Mouse (Mus musculus): ENCODE results near the gene Hlf.

Hlf gene

DNA sequence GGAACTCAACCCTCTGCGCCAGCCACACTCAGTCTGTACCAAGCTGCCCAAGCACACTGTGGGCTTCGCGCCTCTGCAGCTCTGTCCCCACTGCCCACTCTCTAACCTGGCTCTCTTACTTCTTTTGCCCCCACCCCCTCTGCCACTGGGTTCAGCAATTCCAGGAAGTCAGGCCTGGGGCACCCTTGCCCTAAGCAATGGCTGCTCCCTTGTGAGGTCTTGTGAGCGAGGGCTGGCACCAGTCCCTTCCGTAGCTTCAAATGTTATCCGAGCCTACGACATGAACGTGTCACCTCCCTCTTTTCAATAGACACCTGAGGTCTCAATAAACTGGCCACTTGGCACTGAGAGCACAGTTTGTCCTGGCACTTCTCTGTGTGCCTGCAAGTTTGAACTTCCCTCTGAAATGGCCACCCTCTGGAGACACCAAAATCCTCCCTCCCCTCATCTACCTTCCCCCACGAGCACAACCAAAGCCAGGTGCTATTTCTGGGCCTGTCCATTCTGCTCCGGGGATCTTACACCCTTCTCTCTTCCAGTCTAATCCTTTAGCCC is 10.5 kb downstream of the Hlf start:
- Histone ChIP-seq H3K9me3 (ENCODE audit: low read length) (no peaks in the 10 kb centered on the region), H3K4me1 (replicated peaks; ENCODE audit: low read depth, low read length) (no peaks in the 10 kb centered on the region), H3K4me3 (replicated peaks; ENCODE audit: low read length) (no peak overlapping the region), H3K36me3 (ENCODE audit: insufficient read depth, low read length) (no peaks in the 10 kb centered on the region), H3K27me3 (ENCODE audit: insufficient read depth, low read length) (peaks cover 41% of the 10 kb centered on the region)
- TF ChIP-seq NANOG (IDR thresholded peaks at IDR 0.05; ENCODE audit: borderline replicate concordance, low read length) = no peak
- TF ChIP-seq CTCF (conservative IDR thresholded peaks at IDR 0.05; ENCODE audit: low read length) = no peak
- no peak for TF ChIP-seq POU5F1 (IDR thresholded peaks at IDR 0.05; ENCODE audit: borderline replicate concordance, low read length)

DNA sequence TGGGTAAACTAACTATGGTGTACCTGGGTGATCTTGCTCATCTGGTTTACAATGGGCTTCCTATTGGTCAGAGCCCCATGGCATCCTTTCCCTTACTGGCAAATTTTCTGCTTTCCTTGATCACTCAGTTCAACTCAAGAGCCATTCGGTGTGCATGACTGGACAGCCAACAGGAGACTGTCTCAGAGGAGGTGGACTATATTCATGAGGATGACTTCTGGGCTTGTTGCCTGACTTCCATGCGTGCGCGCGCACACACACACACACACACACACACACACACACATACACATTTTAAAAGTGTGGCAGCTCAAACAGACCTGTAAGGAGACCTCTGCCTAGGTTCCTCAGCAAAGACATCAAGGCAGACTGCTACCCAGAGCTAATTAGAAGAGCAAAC is 12.7 kb downstream of the Hlf start:
- Histone ChIP-seq H3K27me3 (ENCODE audit: insufficient read depth, low read length) (peaks cover 26% of the 10 kb centered on the region), H3K9me3 (ENCODE audit: low read length) (no peaks in the 10 kb centered on the region), H3K4me1 (replicated peaks; ENCODE audit: low read depth, low read length) (no peaks in the 10 kb centered on the region), H3K4me3 (replicated peaks; ENCODE audit: low read length) (no peak overlapping the region), H3K36me3 (ENCODE audit: insufficient read depth, low read length) (no peaks in the 10 kb centered on the region)
- no peak for TF ChIP-seq NANOG (IDR thresholded peaks at IDR 0.05; ENCODE audit: borderline replicate concordance, low read length)
- TF ChIP-seq POU5F1 (IDR thresholded peaks at IDR 0.05; ENCODE audit: borderline replicate concordance, low read length) = no peak
- no peak for TF ChIP-seq CTCF (conservative IDR thresholded peaks at IDR 0.05; ENCODE audit: low read length)

DNA sequence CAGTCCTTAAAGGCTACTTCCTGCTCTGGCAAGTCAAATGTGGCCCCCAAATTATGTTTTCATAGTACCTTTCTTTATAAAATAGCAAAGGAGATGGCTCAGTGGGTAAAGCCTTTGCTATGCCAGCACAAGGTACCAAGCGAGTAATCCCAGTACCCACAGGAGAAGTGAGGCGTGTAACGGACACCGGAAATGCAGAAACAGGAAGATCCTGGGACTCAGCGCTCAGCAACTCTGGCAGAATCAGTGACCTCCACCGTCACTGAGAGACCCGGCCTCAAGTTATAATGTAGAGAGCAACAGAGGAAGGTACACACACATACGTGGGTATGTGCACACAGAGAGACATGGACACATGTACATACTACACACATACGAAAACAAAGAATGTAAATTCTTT is 14.3 kb downstream of the Hlf start:
- no peaks in the 10 kb centered on the region for H3K36me3 ChIP-seq (ENCODE audit: insufficient read depth, low read length)
- no peaks in the 10 kb centered on the region for H3K9me3 ChIP-seq (ENCODE audit: low read length)
- H3K4me3 ChIP-seq (replicated peaks; ENCODE audit: low read length) = no peak overlapping the region
- H3K4me1 ChIP-seq (replicated peaks; ENCODE audit: low read depth, low read length) = peaks cover 1% of the 10 kb centered on the region; the same call in 1 of the 2 replicates
- TF ChIP-seq NANOG (IDR thresholded peaks at IDR 0.05; ENCODE audit: borderline replicate concordance, low read length) (no peak), CTCF (conservative IDR thresholded peaks at IDR 0.05; ENCODE audit: low read length) (no peak), POU5F1 (IDR thresholded peaks at IDR 0.05; ENCODE audit: borderline replicate concordance, low read length) (no peak)
- H3K27me3 ChIP-seq (ENCODE audit: insufficient read depth, low read length) = peaks cover 29% of the 10 kb centered on the region

DNA sequence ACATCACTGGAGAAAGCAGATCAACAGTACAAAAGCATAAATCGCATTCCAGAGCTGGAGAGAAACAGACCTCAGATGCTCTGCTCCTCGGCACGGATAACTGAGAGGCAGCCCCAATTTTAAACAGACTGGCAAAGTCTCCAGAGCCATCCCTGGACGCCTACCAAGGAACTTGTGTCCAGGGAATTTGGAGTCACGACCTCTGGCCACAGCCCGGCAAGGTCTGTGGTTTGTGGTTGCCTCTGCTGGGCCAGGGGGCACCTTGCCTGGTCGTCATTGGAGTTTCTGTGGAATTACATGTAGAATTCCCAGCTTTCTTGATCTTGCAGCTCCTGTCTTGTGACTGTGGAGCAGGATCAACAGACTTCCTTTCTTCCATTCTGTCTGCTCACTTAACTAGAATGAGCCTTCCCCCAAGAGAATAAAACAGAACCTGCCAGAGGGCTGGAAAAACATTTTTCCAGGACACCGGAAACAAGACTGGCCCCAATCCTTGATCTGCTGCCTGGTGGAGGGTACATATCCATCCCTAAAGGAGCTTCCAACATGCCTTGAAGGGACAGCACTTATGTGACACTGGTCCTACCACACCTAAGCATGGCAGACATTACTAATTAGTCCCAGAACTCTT is 19.1 kb downstream of the Hlf start:
- Histone ChIP-seq H3K4me3 (replicated peaks; ENCODE audit: low read length) (no peak overlapping the region), H3K27me3 (ENCODE audit: insufficient read depth, low read length) (peaks cover 33% of the 10 kb centered on the region), H3K4me1 (replicated peaks; ENCODE audit: low read depth, low read length) (peaks cover 13% of the 10 kb centered on the region), H3K36me3 (ENCODE audit: insufficient read depth, low read length) (no peaks in the 10 kb centered on the region), H3K9me3 (ENCODE audit: low read length) (no peaks in the 10 kb centered on the region)
- TF ChIP-seq NANOG (IDR thresholded peaks at IDR 0.05; ENCODE audit: borderline replicate concordance, low read length) (no peak), POU5F1 (IDR thresholded peaks at IDR 0.05; ENCODE audit: borderline replicate concordance, low read length) (no peak), CTCF (conservative IDR thresholded peaks at IDR 0.05; ENCODE audit: low read length) (no peak)

DNA sequence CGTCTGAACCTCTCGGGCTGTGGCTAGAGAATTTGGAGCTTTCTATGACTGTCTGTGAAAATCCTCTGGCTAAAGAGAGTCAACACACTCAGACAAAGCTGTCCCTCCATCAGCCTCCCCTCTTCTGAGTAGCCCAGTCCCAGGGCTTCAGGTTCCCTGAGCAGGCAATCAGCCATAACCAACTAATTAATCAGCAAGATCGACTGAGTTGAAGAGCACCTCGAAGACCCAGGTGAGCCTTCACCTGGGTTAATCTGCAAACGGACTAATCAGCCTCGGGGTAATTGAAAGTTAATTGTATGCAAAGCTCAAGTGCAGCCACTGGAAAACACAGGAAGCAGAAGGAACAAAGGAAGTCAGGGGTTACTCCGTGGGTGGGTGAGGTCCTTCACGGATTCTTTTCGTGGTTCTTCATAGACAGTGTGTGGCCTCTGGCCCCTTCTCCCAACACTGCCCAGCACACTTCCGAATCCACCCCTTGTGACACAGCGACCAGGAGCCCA is 19.9 kb downstream of the Hlf start:
- Histone ChIP-seq H3K36me3 (ENCODE audit: insufficient read depth, low read length) (no peaks in the 10 kb centered on the region), H3K4me1 (replicated peaks; ENCODE audit: low read depth, low read length) (peaks cover 13% of the 10 kb centered on the region), H3K9me3 (ENCODE audit: low read length) (no peaks in the 10 kb centered on the region), H3K4me3 (replicated peaks; ENCODE audit: low read length) (no peak overlapping the region), H3K27me3 (ENCODE audit: insufficient read depth, low read length) (peaks cover 34% of the 10 kb centered on the region)
- TF ChIP-seq NANOG (IDR thresholded peaks at IDR 0.05; ENCODE audit: borderline replicate concordance, low read length) (no peak), CTCF (conservative IDR thresholded peaks at IDR 0.05; ENCODE audit: low read length) (no peak), POU5F1 (IDR thresholded peaks at IDR 0.05; ENCODE audit: borderline replicate concordance, low read length) (no peak)

DNA sequence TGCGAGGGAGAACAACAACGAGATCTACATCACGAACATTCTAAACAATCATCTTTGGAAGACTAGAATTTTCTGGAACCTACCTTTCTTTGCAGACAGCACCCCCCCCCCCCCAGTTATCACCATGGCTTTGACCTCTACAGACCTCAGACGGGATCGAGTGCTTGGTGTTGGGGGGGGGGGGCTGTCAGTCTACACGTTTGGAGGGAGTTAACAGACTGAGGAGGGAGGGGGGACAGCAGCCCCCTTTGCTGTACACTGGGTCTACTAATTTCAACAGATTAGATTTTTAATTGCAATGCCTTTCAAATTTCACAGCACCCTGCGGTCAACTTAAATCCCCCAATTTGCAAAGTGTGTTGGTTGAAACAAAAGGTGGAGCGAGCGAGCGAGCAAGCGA is 20.3 kb downstream of the Hlf start:
- Histone ChIP-seq H3K9me3 (ENCODE audit: low read length) (no peaks in the 10 kb centered on the region), H3K27me3 (ENCODE audit: insufficient read depth, low read length) (peaks cover 34% of the 10 kb centered on the region), H3K4me3 (replicated peaks; ENCODE audit: low read length) (no peak overlapping the region), H3K36me3 (ENCODE audit: insufficient read depth, low read length) (no peaks in the 10 kb centered on the region), H3K4me1 (replicated peaks; ENCODE audit: low read depth, low read length) (peaks cover 13% of the 10 kb centered on the region)
- TF ChIP-seq CTCF (conservative IDR thresholded peaks at IDR 0.05; ENCODE audit: low read length) (no peak), POU5F1 (IDR thresholded peaks at IDR 0.05; ENCODE audit: borderline replicate concordance, low read length) (no peak), NANOG (IDR thresholded peaks at IDR 0.05; ENCODE audit: borderline replicate concordance, low read length) (no peak)

DNA sequence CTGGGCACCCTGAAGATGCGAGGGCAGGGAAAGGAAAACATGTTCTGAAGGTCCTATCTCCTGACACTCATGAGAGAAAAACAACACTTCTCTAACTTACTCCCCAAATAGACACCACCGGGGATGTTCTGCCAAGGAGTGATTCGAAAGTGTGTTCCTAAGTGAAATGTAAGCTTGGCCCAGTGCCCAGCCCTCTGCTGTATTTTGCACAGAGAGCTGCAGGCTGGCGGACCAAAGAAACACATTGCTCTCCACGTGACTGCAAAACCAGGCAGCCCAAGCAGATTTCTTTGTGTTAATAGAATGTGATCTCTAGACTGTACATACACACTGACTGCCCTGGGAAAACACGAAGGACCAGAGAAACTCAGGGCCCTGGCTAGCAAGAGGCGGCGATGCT is 21.1 kb downstream of the Hlf start:
- TF ChIP-seq POU5F1 (IDR thresholded peaks at IDR 0.05; ENCODE audit: borderline replicate concordance, low read length) (no peak), NANOG (IDR thresholded peaks at IDR 0.05; ENCODE audit: borderline replicate concordance, low read length) (no peak), CTCF (conservative IDR thresholded peaks at IDR 0.05; ENCODE audit: low read length) (no peak)

DNA sequence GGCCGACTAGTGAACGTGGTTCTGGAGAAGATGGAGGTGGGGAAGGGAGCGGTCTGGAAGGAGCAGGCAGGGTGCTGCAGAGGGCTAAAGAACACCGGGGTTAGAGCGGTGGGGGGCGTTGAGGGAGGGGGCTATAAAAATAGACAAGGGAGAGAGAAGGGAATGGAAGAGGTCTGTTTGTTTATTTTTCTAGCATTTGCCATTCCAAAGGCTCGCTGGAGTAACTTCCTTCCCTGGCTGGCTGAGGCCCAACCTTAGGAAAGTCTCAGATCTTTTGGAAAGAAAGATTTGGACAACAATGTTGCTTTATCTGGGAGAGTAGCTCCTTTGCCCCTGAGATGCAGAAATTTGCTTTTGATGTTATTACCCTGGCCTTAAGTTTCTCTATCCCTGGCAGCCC is 21.6 kb downstream of the Hlf start:
- H3K4me1 ChIP-seq (replicated peaks; ENCODE audit: low read depth, low read length) = peaks cover 13% of the 10 kb centered on the region
- no peaks in the 10 kb centered on the region for H3K36me3 ChIP-seq (ENCODE audit: insufficient read depth, low read length)
- no peak overlapping the region for H3K4me3 ChIP-seq (replicated peaks; ENCODE audit: low read length)
- no peak for TF ChIP-seq NANOG (IDR thresholded peaks at IDR 0.05; ENCODE audit: borderline replicate concordance, low read length)
- H3K9me3 ChIP-seq (ENCODE audit: low read length) = no peaks in the 10 kb centered on the region
- H3K27me3 ChIP-seq (ENCODE audit: insufficient read depth, low read length) = peaks cover 31% of the 10 kb centered on the region

More for the DNA sequence above, 21.1 kb downstream of the Hlf start:
- Histone ChIP-seq H3K4me3 (replicated peaks; ENCODE audit: low read length) (no peak overlapping the region), H3K9me3 (ENCODE audit: low read length) (no peaks in the 10 kb centered on the region), H3K36me3 (ENCODE audit: insufficient read depth, low read length) (no peaks in the 10 kb centered on the region), H3K27me3 (ENCODE audit: insufficient read depth, low read length) (peaks cover 34% of the 10 kb centered on the region), H3K4me1 (replicated peaks; ENCODE audit: low read depth, low read length) (peaks cover 13% of the 10 kb centered on the region)

Measured in E14TG2a.4 (cell line).